8 mouse cellular contexts compared by ENCODE assay signal in genomic region chr6:90604533-90605297, GRCm38 (mm10). TPM values are rescaled to one million over a fixed set of nuclear protein-coding genes. Genes with fewer than 3 reads are reported as not detected.
DNase-seq lines count a peak whose midpoint lies in the region; ATAC-seq and TF ChIP-seq lines count a peak whose summit lies in the region.

Slc41a3 (plus strand) TSS chr6:90604725.

- H3K27ac ChIP-seq in forebrain, postnatal 0 days (ENCODE audit: low read depth, low read length): no peak within 1 kb of the TSS
- H3K27ac ChIP-seq in lung, embryonic 16.5 days (ENCODE audit: low read length): peak within 1 kb of the TSS; percentile 62; the same call in 1 of the 2 replicates

- peaks cover 3% of the 10 kb centered on the region for H3K36me3 ChIP-seq in G1E (replicated peaks)
- no peaks in the 10 kb centered on the region for H3K36me3 ChIP-seq in forebrain, postnatal 0 days (ENCODE audit: insufficient read depth)
- no peaks in the 10 kb centered on the region for H3K36me3 ChIP-seq in lung, embryonic 16.5 days (ENCODE audit: control insufficient read depth, insufficient read depth, low read length)

- H3K4me2 ChIP-seq in forebrain, postnatal 0 days (ENCODE audit: low read depth): peak within 1 kb of the TSS; percentile 83
- H3K4me2 ChIP-seq in lung, embryonic 16.5 days (ENCODE audit: low read depth, low read length): peak within 1 kb of the TSS; percentile 87

- H3K4me1 ChIP-seq in G1E (ENCODE audit: insufficient read depth, low read depth, low read length): peaks cover 59% of the 10 kb centered on the region
- H3K4me1 ChIP-seq in forebrain, postnatal 0 days (ENCODE audit: insufficient read depth): peaks cover 3% of the 10 kb centered on the region; the same call in 1 of the 2 replicates
- H3K4me1 ChIP-seq in lung, embryonic 16.5 days (replicated peaks; ENCODE audit: control insufficient read depth, insufficient read depth, low read length): peaks cover 3% of the 10 kb centered on the region; the same call in 1 of the 2 replicates

- H3K4me3 ChIP-seq in G1E (ENCODE audit: low read depth, low read length): peak within 1 kb of the TSS; percentile 78
- peak within 1 kb of the TSS; percentile 49 for H3K4me3 ChIP-seq in forebrain, postnatal 0 days (ENCODE audit: low read depth, low read length)
- H3K4me3 ChIP-seq in lung, embryonic 16.5 days (ENCODE audit: low read length): peak within 1 kb of the TSS; percentile 68

- WGBS in forebrain, postnatal 0 days: 3% methylated on average over 49 of the region's 49 CpGs
- under 1% methylated on average over 48 of the region's 49 CpGs for WGBS in lung, embryonic 16.5 days

- peak; percentile 80 for ATAC-seq in G1E (ENCODE audit: extremely low read depth, insufficient number of reproducible peaks, low FRiP score, poor library complexity, severe bottlenecking)
- ATAC-seq in forebrain, postnatal 0 days: peak; percentile 81
- ATAC-seq in lung, embryonic 16.5 days (ENCODE audit: low read depth): peak; percentile 97

- H3K9ac ChIP-seq in forebrain, postnatal 0 days: peak within 1 kb of the TSS; percentile 74
- peak within 1 kb of the TSS; percentile 84 for H3K9ac ChIP-seq in lung, embryonic 16.5 days (ENCODE audit: low read length)

- peaks cover 28% of the 10 kb centered on the region for H3K27me3 ChIP-seq in G1E (ENCODE audit: insufficient read depth, low read length)
- no peaks in the 10 kb centered on the region for H3K27me3 ChIP-seq in forebrain, postnatal 0 days (ENCODE audit: insufficient read depth, low read length)
- no peaks in the 10 kb centered on the region for H3K27me3 ChIP-seq in lung, embryonic 16.5 days (ENCODE audit: control insufficient read depth, insufficient read depth, low read depth, low read length)

- H3K9me3 ChIP-seq in G1E (replicated peaks): no peaks in the 10 kb centered on the region
- H3K9me3 ChIP-seq in forebrain, postnatal 0 days (ENCODE audit: low read length): no peaks in the 10 kb centered on the region
- no peaks in the 10 kb centered on the region for H3K9me3 ChIP-seq in lung, embryonic 16.5 days (ENCODE audit: control insufficient read depth, low read length)

- TF ChIP-seq CTCF in G1E (IDR thresholded peaks at IDR 0.05; ENCODE audit: low read depth, low read length): no peak
- no peak for TF ChIP-seq CTCF in forebrain, postnatal 0 days (IDR thresholded peaks at IDR 0.05; ENCODE audit: low read depth)

- peak; percentile 94 for DNase-seq in G1E (ENCODE audit: low spot score)
- peak; percentile 92 to 93 for DNase-seq in cerebellum, adult 18-20 months
- peak; percentile 79 for DNase-seq in forebrain, postnatal 0 days
- peak; percentile 94 for DNase-seq in heart, postnatal 4 days
- DNase-seq in layer of hippocampus, adult 9-10 months (ENCODE audit: low spot score): peak; percentile 75
- peak; percentile 82 for DNase-seq in ovary, postnatal 10 days (ENCODE audit: low spot score)
- peak; percentile 67 to 71 for DNase-seq in thymus, postnatal 10 days (ENCODE audit: low spot score in 2 of 2)

RNA-seq across cellular contexts. Expression of gene Slc41a3, which starts in this region (rescaled TPM):
- total RNA-seq in G1E (2014; fragmentation: Nextera tagmentation) (51.0 and 55.7 TPM in 2 replicates), G1E (2017) (47.7 and 50.2 TPM in 2 replicates)
- 84.7 and 85.1 TPM in 2 replicates for polyA plus RNA-seq in G1E (2012)
- 4.7 and 7.9 TPM in 2 replicates for total RNA-seq in forebrain, postnatal 0 days (2014; rRNA removed)
- polyA plus RNA-seq in forebrain, postnatal 0 days (2015; fragmentation: Nextera tagmentation; extraction: Ambion mirVana): 5.1 and 9.4 TPM in 2 replicates
- 10 to 100 TPM; 19.4 to 19.8 TPM for total RNA-seq in heart, postnatal 4 days (2021)
- 7.7 and 9.4 TPM in 2 replicates for polyA plus RNA-seq in lung, embryonic 16.5 days (2015; fragmentation: Nextera tagmentation; extraction: Ambion mirVana)
